In the genomic region with DNA sequence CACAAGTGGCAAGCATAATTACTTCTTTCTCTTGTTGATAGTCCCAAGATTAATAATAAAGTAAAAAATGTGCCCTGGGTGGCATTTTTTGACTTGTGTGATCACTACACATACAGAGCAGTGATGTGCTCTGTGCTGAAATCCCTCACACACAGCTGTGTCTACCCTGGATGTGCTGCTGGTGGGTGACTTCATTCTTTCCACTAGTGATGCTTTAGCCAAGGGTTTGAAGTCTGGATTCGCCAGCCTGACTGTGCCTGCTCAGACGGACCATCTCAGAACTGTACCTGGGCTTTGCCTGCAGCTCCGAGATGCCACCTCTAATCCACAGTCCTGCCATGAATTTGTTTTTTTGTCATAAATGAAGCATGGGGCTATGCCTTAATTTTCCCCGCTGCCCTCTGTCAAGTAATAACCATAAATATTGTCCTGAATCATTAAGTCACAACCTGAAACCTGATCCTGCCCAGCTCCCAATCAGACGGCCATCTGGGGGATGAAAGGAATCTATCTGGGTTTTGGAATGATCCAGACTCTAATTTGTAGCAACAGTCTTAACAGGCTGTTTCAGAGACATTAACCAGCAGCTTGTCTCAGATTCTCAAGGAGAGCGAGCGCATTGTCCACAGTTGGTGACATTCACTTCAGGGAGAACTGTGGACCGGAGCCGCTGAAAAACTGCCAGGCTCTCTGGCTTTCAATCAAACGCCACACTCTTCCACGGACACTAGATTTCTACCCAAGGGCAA, we compare ENCODE assay signal across 10 mouse cellular contexts.
DNase-seq lines count a peak whose midpoint lies in the region; ATAC-seq and TF ChIP-seq lines count a peak whose summit lies in the region.
"Had no signal": no experiment of that assay in that cellular context is flagged by ENCODE, and none has a peak within 500 bp of the region (broad histone marks: within the 10 kb centered on the region; RNA-seq: fewer than 3 reads in every experiment).

No protein-coding gene starts in this region.

- no peak for ATAC-seq in forebrain, embryonic 12.5 days (ENCODE audit: low FRiP score)
- ATAC-seq in forebrain, embryonic 13.5 days, result no peak
- no peak for ATAC-seq in kidney, postnatal 0 days (replicated peaks; ENCODE audit: low FRiP score, low read depth)
- ATAC-seq in intestine, embryonic 15.5 days, result 0 out of 2 replicates have a peak, but pooled peaks have one; percentile 58
- ATAC-seq: forebrain, postnatal 0 days had no signal

- DNase-seq in kidney, postnatal 0 days (ENCODE audit: low spot score), result peak; percentile 69
- no peak for DNase-seq in kidney, postnatal 10 days
- no peak for DNase-seq in left cerebral cortex, adult 8-10 months (ENCODE audit: low spot score in 2 of 2)
- DNase-seq in left cerebral cortex, postnatal 25 days (ENCODE audit: low spot score in 2 of 2), result no peak
- DNase-seq: forebrain, postnatal 0 days; lung, adult 2 months had no signal

- intact Hi-C loops in left cerebral cortex, postnatal 25 days (cut with DNase I), result no loop called here

- peaks cover 19% of the 10 kb centered on the region for H3K27me3 ChIP-seq in forebrain, embryonic 12.5 days
- H3K27me3 ChIP-seq in forebrain, embryonic 13.5 days, result no peaks in the 10 kb centered on the region
- H3K27me3 ChIP-seq in kidney, postnatal 0 days (ENCODE audit: insufficient read depth, low read length), result no peaks in the 10 kb centered on the region
- no peaks in the 10 kb centered on the region for H3K27me3 ChIP-seq in intestine, embryonic 15.5 days (replicated peaks)
- H3K27me3 ChIP-seq in small intestine, adult 2 months (ENCODE audit: control insufficient read depth, insufficient read depth, low read length), result no peaks in the 10 kb centered on the region

- no peaks in the 10 kb centered on the region for H3K36me3 ChIP-seq in forebrain, embryonic 12.5 days (replicated peaks)
- no peaks in the 10 kb centered on the region for H3K36me3 ChIP-seq in forebrain, embryonic 13.5 days (ENCODE audit: poor library complexity, severe bottlenecking)
- H3K36me3 ChIP-seq in kidney, postnatal 0 days (ENCODE audit: insufficient read depth, low read length), result no peaks in the 10 kb centered on the region
- no peaks in the 10 kb centered on the region for H3K36me3 ChIP-seq in intestine, embryonic 15.5 days
- no peaks in the 10 kb centered on the region for H3K36me3 ChIP-seq in small intestine, adult 2 months (ENCODE audit: control insufficient read depth, insufficient read depth, low read length)

- no peak overlapping the region for H3K4me2 ChIP-seq in forebrain, embryonic 12.5 days
- no peak overlapping the region for H3K4me2 ChIP-seq in forebrain, embryonic 13.5 days
- H3K4me2 ChIP-seq in kidney, postnatal 0 days (ENCODE audit: low read length), result 0 out of 2 replicates have a peak overlapping the region, but pooled peaks have one; percentile 6
- no peak overlapping the region for H3K4me2 ChIP-seq in intestine, embryonic 15.5 days (replicated peaks)

- peaks cover 44% of the 10 kb centered on the region for H3K4me1 ChIP-seq in forebrain, embryonic 12.5 days
- peaks cover 41% of the 10 kb centered on the region for H3K4me1 ChIP-seq in forebrain, embryonic 13.5 days
- H3K4me1 ChIP-seq in kidney, postnatal 0 days (replicated peaks; ENCODE audit: insufficient read depth, low read length), result peaks cover 26% of the 10 kb centered on the region
- peaks cover 50% of the 10 kb centered on the region for H3K4me1 ChIP-seq in intestine, embryonic 15.5 days (replicated peaks)
- no peaks in the 10 kb centered on the region for H3K4me1 ChIP-seq in small intestine, adult 2 months (ENCODE audit: control insufficient read depth, insufficient read depth, insufficient read length, low read length)

- no peak overlapping the region for H3K4me3 ChIP-seq in forebrain, embryonic 12.5 days (replicated peaks)
- no peak overlapping the region for H3K4me3 ChIP-seq in forebrain, embryonic 13.5 days
- no peak overlapping the region for H3K4me3 ChIP-seq in kidney, postnatal 0 days (replicated peaks; ENCODE audit: low read depth, low read length)
- H3K4me3 ChIP-seq in intestine, embryonic 15.5 days (replicated peaks), result no peak overlapping the region
- H3K4me3 ChIP-seq in small intestine, adult 2 months (ENCODE audit: low read depth, low read length), result no peak overlapping the region

- WGBS in forebrain, embryonic 12.5 days, result 57% methylated on average over 11 of the region's 11 CpGs
- WGBS in forebrain, embryonic 13.5 days, result 50% methylated on average over 11 of the region's 11 CpGs
- 15% methylated on average over 11 of the region's 11 CpGs for WGBS in kidney, postnatal 0 days
- 34% methylated on average over 11 of the region's 11 CpGs for WGBS in intestine, embryonic 15.5 days
- WGBS in small intestine, adult 2 months, result 67% methylated on average over 11 of the region's 11 CpGs

- no peaks in the 10 kb centered on the region for H3K9me3 ChIP-seq in forebrain, embryonic 12.5 days
- H3K9me3 ChIP-seq in forebrain, embryonic 13.5 days (replicated peaks), result no peaks in the 10 kb centered on the region
- no peaks in the 10 kb centered on the region for H3K9me3 ChIP-seq in kidney, postnatal 0 days (replicated peaks; ENCODE audit: low read length)
- H3K9me3 ChIP-seq in intestine, embryonic 15.5 days, result no peaks in the 10 kb centered on the region

- H3K9ac ChIP-seq in forebrain, embryonic 12.5 days, result no peak overlapping the region
- H3K9ac ChIP-seq in forebrain, embryonic 13.5 days, result no peak overlapping the region
- no peak overlapping the region for H3K9ac ChIP-seq in kidney, postnatal 0 days (ENCODE audit: low read depth, low read length)
- no peak overlapping the region for H3K9ac ChIP-seq in intestine, embryonic 15.5 days
- H3K9ac ChIP-seq: forebrain, postnatal 0 days had no signal

- H3K27ac ChIP-seq in forebrain, embryonic 12.5 days, result peak overlapping the region; percentile 42; the same call in 1 of the 2 replicates
- no peak overlapping the region for H3K27ac ChIP-seq in forebrain, embryonic 13.5 days
- peak overlapping the region; percentile 72 for H3K27ac ChIP-seq in kidney, postnatal 0 days
- H3K27ac ChIP-seq in intestine, embryonic 15.5 days, result peak overlapping the region; percentile 85
- H3K27ac ChIP-seq in small intestine, adult 2 months (ENCODE audit: insufficient read depth, low read depth, low read length), result peak overlapping the region; percentile 39; the same call in 1 of the 2 replicates

- no peak for TF ChIP-seq POLR2A in small intestine, adult 2 months (IDR thresholded peaks at IDR 0.05; ENCODE audit: low read depth, low read length)

- no peak for TF ChIP-seq CTCF in kidney, postnatal 0 days (IDR thresholded peaks at IDR 0.05; ENCODE audit: low read depth)
- no peak for TF ChIP-seq CTCF in small intestine, adult 2 months (IDR thresholded peaks at IDR 0.05; ENCODE audit: extremely low read depth, insufficient read length, insufficient replicate concordance, low read depth, low read length)
